Mouse (Mus musculus) limb, embryonic 15.5 days (tissue): ENCODE results near the gene Gimap8. TPM values are rescaled to one million over a fixed set of nuclear protein-coding genes. Genes with fewer than 3 reads are reported as not detected.
"Not testable (repeated sequence)": the region's sequence is repeated elsewhere in the genome, so short reads cannot be mapped to it uniquely, and the experiment has no call there.

Experiments used
- ATAC-seq: fragments of 200-750 bp; cut with Nextera tagmentation; 2 replicates; pipeline ENCODE4 v1.8.0; 2017; ENCODE audit warnings: low read depth, moderate TSS enrichment; ENCODE audit not compliant: insufficient number of reproducible peaks, low FRiP score, low TSS enrichment
- H3K27ac ChIP-seq: fragments of 300-500 bp; sonication (generic); 2 replicates; pipeline ENCODE4 v1.5.1; 2015; ENCODE audit warnings: moderate library complexity, mild to moderate bottlenecking, inconsistent platforms
- H3K27me3 ChIP-seq: fragments of 300-500 bp; sonication (generic); 2 replicates; pipeline ENCODE4 v1.6.1; 2015; ENCODE audit warnings: inconsistent platforms
- H3K36me3 ChIP-seq: fragments of 300-500 bp; sonication (generic); 2 replicates; pipeline ENCODE4 v1.6.1; 2015; ENCODE audit warnings: inconsistent platforms
- H3K4me1 ChIP-seq: fragments of 300-500 bp; sonication (generic); 2 replicates; pipeline ENCODE4 v1.6.1; 2015; ENCODE audit warnings: inconsistent platforms
- H3K4me2 ChIP-seq: fragments of 300-500 bp; sonication (generic); 2 replicates; pipeline ENCODE4 v1.6.1; 2015; ENCODE audit warnings: mild to moderate bottlenecking, inconsistent platforms
- H3K4me3 ChIP-seq: fragments of 300-500 bp; sonication (generic); 2 replicates; pipeline ENCODE4 v1.5.1; 2015; ENCODE audit warnings: mild to moderate bottlenecking, inconsistent platforms
- H3K9ac ChIP-seq: fragments of 300-500 bp; sonication (generic); 2 replicates; pipeline ENCODE4 v1.6.1; 2015; ENCODE audit warnings: inconsistent platforms
- H3K9me3 ChIP-seq: fragments of 300-500 bp; sonication (generic); 2 replicates; pipeline ENCODE4 v1.6.1; 2016; ENCODE audit warnings: inconsistent platforms
- WGBS: fragments of 180-500 bp; shearing (Covaris S2); methylation state at CpG from one replicate; pipeline ENCODE4 v1.1.7; 2015; 5-methylcytosine and 5-hydroxymethylcytosine counted together
- polyA plus RNA-seq: library from polyadenylated mRNA; unstranded; fragments of >200 nt; fragmentation: Nextera tagmentation; extraction: Ambion mirVana; gene quantifications from 2 replicates; pipeline ENCODE4 v1.2.1, GENCODE M21; 2015

The Gimap8 gene
- polyA plus RNA-seq, 1 experiment from 2014 or later: 1.4 TPM

DNA sequence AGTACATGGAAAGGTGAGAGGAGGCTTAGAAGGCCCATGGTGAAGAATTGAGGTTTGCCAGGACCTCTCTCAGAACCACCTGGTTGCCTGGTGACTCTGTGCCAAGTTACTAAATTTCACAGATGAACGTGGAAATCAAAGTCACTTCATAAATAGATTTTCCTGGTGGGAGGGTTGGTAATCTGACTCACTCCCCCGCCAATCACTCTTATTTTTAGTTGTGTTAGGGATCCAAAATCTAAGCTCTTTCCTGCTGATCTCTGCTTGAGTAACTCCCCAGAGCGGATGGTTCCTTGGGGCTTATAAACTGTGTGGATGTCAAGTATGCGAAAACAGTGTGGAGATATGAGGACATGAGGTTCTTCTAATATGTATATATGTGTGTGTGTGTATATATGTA is 35.2 kb downstream of the Gimap8 start:
- no peak overlapping the region for H3K9ac ChIP-seq
- no peaks in the 10 kb centered on the region for H3K9me3 ChIP-seq
- H3K4me1 ChIP-seq: no peaks in the 10 kb centered on the region
- H3K36me3 ChIP-seq: no peaks in the 10 kb centered on the region
- WGBS: 77% methylated on average over 4 of the region's 4 CpGs
- no peak overlapping the region for H3K4me3 ChIP-seq
- H3K27ac ChIP-seq: no peak overlapping the region
- H3K27me3 ChIP-seq: no peaks in the 10 kb centered on the region
- H3K4me2 ChIP-seq: no peak overlapping the region
- ATAC-seq: no peak

GRCm38 (mm10) chr6:48683263-48683821 is 36.3 kb downstream of the Gimap8 start:
- H3K36me3 ChIP-seq, ATAC-seq, H3K4me3 ChIP-seq, H3K27ac ChIP-seq, H3K4me2 ChIP-seq, H3K27me3 ChIP-seq, H3K9ac ChIP-seq, H3K4me1 ChIP-seq, H3K9me3 ChIP-seq: not testable (repeated sequence)
- 97% methylated on average over 4 of the region's 4 CpGs for WGBS

GRCm38 (mm10) chr6:48684319-48684718 is 37.3 kb downstream of the Gimap8 start, which contains the start of gene Gimap4:
Gene Gimap4 (plus strand): TSS chr6:48684549.
- no peak for ATAC-seq
- no peak within 1 kb of the TSS for H3K4me3 ChIP-seq
- 67% methylated on average over 5 of the region's 5 CpGs for WGBS
- no peak within 1 kb of the TSS for H3K4me2 ChIP-seq
- H3K36me3 ChIP-seq: no peaks in the 10 kb centered on the region
- no peak within 1 kb of the TSS for H3K27ac ChIP-seq
- H3K9me3 ChIP-seq: no peaks in the 10 kb centered on the region
- no peak within 1 kb of the TSS for H3K9ac ChIP-seq
- H3K4me1 ChIP-seq: no peaks in the 10 kb centered on the region
- no peaks in the 10 kb centered on the region for H3K27me3 ChIP-seq

DNA sequence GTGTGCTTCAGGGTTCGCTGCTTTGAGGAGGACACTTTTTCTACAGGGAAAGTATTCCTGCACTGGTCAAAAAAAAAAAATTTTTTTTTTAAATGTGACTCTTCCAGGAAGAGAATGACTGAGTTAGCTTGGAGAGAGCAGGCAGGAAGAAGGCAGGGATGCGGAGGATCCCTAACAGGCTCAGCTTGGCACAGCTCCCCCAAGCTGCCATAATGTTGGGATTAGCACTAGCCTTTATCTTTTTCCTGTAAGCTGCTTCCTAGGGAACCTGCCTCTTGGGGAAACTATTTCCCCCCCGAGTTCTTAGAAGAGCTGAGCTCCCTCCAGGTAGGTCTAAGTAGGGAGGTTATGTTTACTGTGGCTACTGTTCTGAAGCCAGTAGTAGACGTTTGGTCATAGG is 37.8 kb downstream of the Gimap8 start:
- WGBS: 67% methylated on average over 4 of the region's 4 CpGs
- Histone ChIP-seq H3K27me3 (no peaks in the 10 kb centered on the region), H3K27ac (no peak overlapping the region), H3K9me3 (no peaks in the 10 kb centered on the region), H3K9ac (no peak overlapping the region), H3K4me3 (no peak overlapping the region), H3K36me3 (no peaks in the 10 kb centered on the region), H3K4me1 (no peaks in the 10 kb centered on the region), H3K4me2 (no peak overlapping the region)
- no peak for ATAC-seq

DNA sequence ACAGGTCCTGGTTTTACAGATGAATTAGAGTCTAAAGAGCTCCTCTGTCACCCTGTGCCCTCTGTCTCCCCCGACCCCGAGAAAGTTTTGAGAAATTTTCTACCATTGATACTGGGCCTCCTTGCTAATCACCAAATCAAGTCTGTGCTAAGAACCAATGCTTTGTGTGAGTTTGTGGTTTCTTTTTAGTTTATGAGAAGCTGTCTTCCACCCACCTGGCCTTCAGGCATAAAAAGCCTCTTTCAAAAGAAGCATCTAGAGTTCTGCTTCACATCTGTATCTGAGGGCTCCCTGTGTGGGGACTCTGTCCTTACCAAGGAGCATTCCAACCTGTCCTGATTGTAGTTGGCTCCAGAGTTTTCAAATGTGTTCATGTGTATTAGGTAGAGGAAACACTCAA is 38.2 kb downstream of the Gimap8 start:
- Histone ChIP-seq H3K36me3 (no peaks in the 10 kb centered on the region), H3K4me2 (no peak overlapping the region), H3K27me3 (no peaks in the 10 kb centered on the region), H3K9ac (no peak overlapping the region), H3K4me1 (no peaks in the 10 kb centered on the region), H3K4me3 (no peak overlapping the region), H3K9me3 (no peaks in the 10 kb centered on the region), H3K27ac (no peak overlapping the region)
- WGBS: 76% methylated on average over 2 of the region's 2 CpGs
- ATAC-seq: no peak

GRCm38 (mm10) chr6:48685694-48686665 is 38.9 kb downstream of the Gimap8 start:
- no peaks in the 10 kb centered on the region for H3K9me3 ChIP-seq

GRCm38 (mm10) chr6:48687077-48687476 is 40.0 kb downstream of the Gimap8 start:
- no peak overlapping the region for H3K4me3 ChIP-seq
- no peaks in the 10 kb centered on the region for H3K27me3 ChIP-seq
- H3K27ac ChIP-seq: no peak overlapping the region
- no peak overlapping the region for H3K9ac ChIP-seq
- H3K4me2 ChIP-seq: no peak overlapping the region
- H3K36me3 ChIP-seq: no peaks in the 10 kb centered on the region
- H3K9me3 ChIP-seq: no peaks in the 10 kb centered on the region
- H3K4me1 ChIP-seq: no peaks in the 10 kb centered on the region
- 55% methylated on average over 2 of the region's 2 CpGs for whole genome bisulfite sequencing
- no peak for ATAC-seq

More at GRCm38 (mm10) chr6:48685694-48686665, 38.9 kb downstream of the Gimap8 start:
- Histone ChIP-seq H3K36me3 (no peaks in the 10 kb centered on the region), H3K4me1 (no peaks in the 10 kb centered on the region), H3K4me3 (no peak overlapping the region), H3K9ac (no peak overlapping the region), H3K4me2 (no peak overlapping the region), H3K27me3 (no peaks in the 10 kb centered on the region), H3K27ac (no peak overlapping the region)
- no peak for ATAC-seq
- 85% methylated on average over 7 of the region's 7 CpGs for WGBS

- Histone ChIP-seq H3K9ac (no peak overlapping the region), H3K36me3 (no peaks in the 10 kb centered on the region), H3K4me3 (no peak overlapping the region), H3K9me3 (no peaks in the 10 kb centered on the region), H3K27me3 (no peaks in the 10 kb centered on the region), H3K4me1 (no peaks in the 10 kb centered on the region), H3K27ac (no peak overlapping the region), H3K4me2 (no peak overlapping the region)
- WGBS: 91% methylated on average over 2 of the region's 2 CpGs
- ATAC-seq: no peak
Measured at GRCm38 (mm10) chr6:48689320-48689719, 42.3 kb downstream of the Gimap8 start.

DNA sequence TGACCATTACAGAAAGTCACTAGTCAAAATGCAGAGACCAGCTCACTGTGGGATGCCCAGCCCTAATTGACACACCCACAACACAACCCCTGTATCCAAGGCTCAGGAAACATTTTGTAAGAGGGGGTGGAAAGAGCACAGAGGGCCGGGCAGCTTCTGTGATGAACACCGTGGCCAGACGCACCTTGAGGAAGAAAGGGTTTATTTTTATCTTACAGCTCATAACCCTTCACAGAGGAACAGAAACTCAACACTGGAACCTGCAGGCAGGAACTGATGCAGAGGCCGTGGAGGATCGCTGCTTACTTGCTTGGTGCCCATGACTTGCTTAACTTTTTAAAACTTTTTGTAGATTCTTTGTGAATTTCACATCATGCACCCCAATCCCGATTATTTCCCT is 45.9 kb downstream of the Gimap8 start:
- Histone ChIP-seq H3K4me2 (no peak overlapping the region), H3K36me3 (no peaks in the 10 kb centered on the region), H3K4me1 (no peaks in the 10 kb centered on the region), H3K4me3 (no peak overlapping the region), H3K9me3 (no peaks in the 10 kb centered on the region), H3K27ac (no peak overlapping the region), H3K27me3 (no peaks in the 10 kb centered on the region), H3K9ac (no peak overlapping the region)
- no peak for ATAC-seq
- 78% methylated on average over 6 of the region's 6 CpGs for WGBS

GRCm38 (mm10) chr6:48696830-48697554 is 50.0 kb downstream of the Gimap8 start:
- no peaks in the 10 kb centered on the region for H3K36me3 ChIP-seq
- H3K4me3 ChIP-seq: no peak overlapping the region
- H3K27me3 ChIP-seq: no peaks in the 10 kb centered on the region
- H3K9ac ChIP-seq: no peak overlapping the region
- no peaks in the 10 kb centered on the region for H3K9me3 ChIP-seq
- no peak overlapping the region for H3K27ac ChIP-seq
- WGBS: 80% methylated on average over 4 of the region's 4 CpGs
- no peak for ATAC-seq
- H3K4me1 ChIP-seq: no peaks in the 10 kb centered on the region
- H3K4me2 ChIP-seq: no peak overlapping the region

DNA sequence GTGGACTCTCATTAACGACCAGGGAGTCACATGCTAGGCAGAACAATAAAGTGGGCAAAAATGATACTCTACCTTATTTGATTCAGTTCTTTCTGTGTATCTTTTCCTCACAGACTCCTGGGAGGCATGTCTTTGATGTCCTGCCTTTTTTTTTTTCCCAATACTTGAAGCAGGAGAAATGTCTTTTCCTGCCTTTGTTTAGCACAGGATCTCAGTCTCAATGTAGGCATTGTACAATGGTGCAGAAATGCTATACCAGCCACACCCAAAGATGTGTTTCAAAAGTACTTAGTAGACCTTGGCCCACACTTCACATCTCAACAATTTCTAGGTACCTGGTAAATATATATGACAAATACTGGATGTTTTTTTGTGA is 50.5 kb downstream of the Gimap8 start:
- WGBS: 40% methylated on average over 1 of the region's 1 CpGs
- Histone ChIP-seq H3K4me2 (no peak overlapping the region), H3K27ac (no peak overlapping the region), H3K36me3 (no peaks in the 10 kb centered on the region), H3K9me3 (no peaks in the 10 kb centered on the region), H3K4me1 (no peaks in the 10 kb centered on the region), H3K9ac (no peak overlapping the region), H3K4me3 (no peak overlapping the region), H3K27me3 (no peaks in the 10 kb centered on the region)
- ATAC-seq: no peak
